Mouse (Mus musculus) CH12.LX (cell line): ENCODE data around the gene Rpgr. TPM values are rescaled to one million over a fixed set of nuclear protein-coding genes. Genes with fewer than 3 reads are reported as not detected.

ENCODE experiments used
- DNase-seq: peaks from one replicate; pipeline ENCODE4 v3.0.0-alpha.2; 2013; ENCODE audit errors: extremely low read depth
- H3K27ac ChIP-seq: 2 replicates; pipeline ENCODE4 v1.5.1; 2012; ENCODE audit warnings: low read depth, mild to moderate bottlenecking, control low read depth, moderate library complexity; ENCODE audit not compliant: insufficient read depth
- H3K27me3 ChIP-seq: replicated peaks from 2 replicates; pipeline ENCODE3; 2012; ENCODE audit warnings: inconsistent platforms
- H3K36me3 ChIP-seq, 2 experiments: replicated peaks in 1 of 2; 2 replicates each; pipeline versions ENCODE3 to v1.6.1; 2012; ENCODE audit warnings: inconsistent platforms in 1 of 2, low read length in 1 of 2, mild to moderate bottlenecking in 1 of 2, mixed read lengths in 1 of 2, moderate library complexity in 1 of 2; ENCODE audit not compliant: control insufficient read depth in 1 of 2, insufficient read depth in 1 of 2
- H3K4me1 ChIP-seq, 2 experiments: 2 replicates each; pipeline ENCODE4 v1.6.1; 2012; ENCODE audit warnings: inconsistent platforms in 1 of 2, moderate library complexity in 1 of 2; ENCODE audit not compliant: insufficient read depth in 2 of 2, control insufficient read depth in 1 of 2
- H3K4me2 ChIP-seq: 2 replicates; pipeline ENCODE4 v1.6.1; 2012; ENCODE audit warnings: low read depth, mild to moderate bottlenecking, control low read depth; ENCODE audit not compliant: poor library complexity, insufficient read depth, severe bottlenecking
- H3K4me3 ChIP-seq, 3 experiments: fragments of 150-350 bp in 1 of 3; sonication (generic) in 1 of 3; replicated peaks in 1 of 3; 2 replicates each; pipeline versions ENCODE3 to v1.5.1; 2011 to 2012; ENCODE audit warnings: low read depth in 2 of 3, low read length in 2 of 3, mild to moderate bottlenecking in 2 of 3, moderate library complexity in 2 of 3, control low read depth in 1 of 3, improper control_type of control experiment in 1 of 3, inconsistent platforms in 1 of 3, mixed read lengths in 1 of 3; ENCODE audit not compliant: poor library complexity in 1 of 3
- H3K79me2 ChIP-seq: replicated peaks from 2 replicates; pipeline ENCODE4 v1.6.1; 2012; ENCODE audit warnings: mild to moderate bottlenecking, moderate library complexity; ENCODE audit not compliant: control insufficient read depth, poor library complexity, insufficient read depth, severe bottlenecking; ENCODE audit errors: extremely low read depth
- H3K9ac ChIP-seq: 2 replicates; pipeline ENCODE4 v1.6.1; 2012; ENCODE audit warnings: low read depth, mild to moderate bottlenecking, control low read depth, moderate library complexity; ENCODE audit not compliant: insufficient read depth
- H3K9me3 ChIP-seq: replicated peaks from 2 replicates; pipeline ENCODE3; 2012; ENCODE audit warnings: low read length, inconsistent platforms, mixed read lengths
- CHD1 ChIP-seq: IDR thresholded peaks from 2 replicates; pipeline ENCODE4 v1.6.1; 2012; ENCODE audit warnings: low read depth, low read length, improper control_type of control experiment, inconsistent platforms
- CHD2 ChIP-seq: IDR thresholded peaks from 2 replicates; pipeline ENCODE4 v1.6.1; 2011; ENCODE audit warnings: low read length, improper control_type of control experiment
- CTCF ChIP-seq, 2 experiments: IDR thresholded peaks in 1 of 2; conservative IDR thresholded peaks in 1 of 2; 2 replicates each; pipeline ENCODE4 v1.5.1; 2011 to 2012; ENCODE audit warnings: low read depth in 2 of 2, low read length in 2 of 2, improper control_type of control experiment in 1 of 2, inconsistent platforms in 1 of 2, mild to moderate bottlenecking in 1 of 2, moderate library complexity in 1 of 2
- ELF1 ChIP-seq: IDR thresholded peaks from 2 replicates; pipeline ENCODE4 v1.6.1; 2014; ENCODE audit warnings: low read depth, mild to moderate bottlenecking, inconsistent platforms, low read length, improper control_type of control experiment
- HCFC1 ChIP-seq: IDR thresholded peaks from 2 replicates; pipeline ENCODE4 v1.6.1; 2012; ENCODE audit warnings: low read depth, mild to moderate bottlenecking, inconsistent platforms, low read length, improper control_type of control experiment
- JUN ChIP-seq: IDR thresholded peaks from 2 replicates; pipeline ENCODE4 v1.6.1; 2011; ENCODE audit warnings: low read depth, mild to moderate bottlenecking, low read length, improper control_type of control experiment, moderate library complexity; ENCODE audit not compliant: insufficient read depth
- JUND ChIP-seq: conservative IDR thresholded peaks from 2 replicates; pipeline ENCODE4 v1.6.1; 2011; ENCODE audit warnings: low read depth, low read length, improper control_type of control experiment
- KAT2A ChIP-seq: IDR thresholded peaks from 2 replicates; pipeline ENCODE4 v1.6.1; 2012; ENCODE audit warnings: low read length, improper control_type of control experiment, inconsistent platforms; ENCODE audit not compliant: insufficient replicate concordance
- MXI1 ChIP-seq: IDR thresholded peaks from 2 replicates; pipeline ENCODE4 v1.6.1; 2011; ENCODE audit warnings: mild to moderate bottlenecking, low read depth, low read length, improper control_type of control experiment
- NELFE ChIP-seq: IDR thresholded peaks from 2 replicates; pipeline ENCODE4 v1.6.1; 2011; ENCODE audit warnings: low read depth, low read length, improper control_type of control experiment
- RAD21 ChIP-seq: IDR thresholded peaks from 2 replicates; pipeline ENCODE4 v1.6.1; 2011; ENCODE audit warnings: low read depth, mild to moderate bottlenecking, low read length, improper control_type of control experiment, moderate library complexity
- RCOR1 ChIP-seq: conservative IDR thresholded peaks from 2 replicates; pipeline ENCODE4 v1.6.1; 2012; ENCODE audit warnings: low read depth, mild to moderate bottlenecking, inconsistent platforms, low read length, improper control_type of control experiment
- SIN3A ChIP-seq: IDR thresholded peaks from 2 replicates; pipeline ENCODE4 v1.6.1; 2012; ENCODE audit warnings: low read length, improper control_type of control experiment, inconsistent platforms
- TCF12 ChIP-seq: IDR thresholded peaks from 2 replicates; pipeline ENCODE4 v1.6.1; 2014; ENCODE audit warnings: low read depth, mild to moderate bottlenecking, inconsistent platforms, low read length, improper control_type of control experiment
- USF1 ChIP-seq: IDR thresholded peaks from 2 replicates; pipeline ENCODE4 v1.6.1; 2014; ENCODE audit warnings: low read depth, mild to moderate bottlenecking, inconsistent platforms, low read length, improper control_type of control experiment
- ZNF384 ChIP-seq: IDR thresholded peaks from 2 replicates; pipeline ENCODE4 v1.6.1; 2012; ENCODE audit warnings: low read depth, low read length, improper control_type of control experiment, inconsistent platforms
- dilution Hi-C: fragments of 300-500 bp; cut with MboI; formaldehyde crosslinking; loops from 2 replicates; pipeline ENCODE4 v1.14.3; 2020; ENCODE audit warnings: low sequenced_read_pairs; ENCODE audit not compliant: extremely low pct_unique_long_range_greater_than_20kb, extremely low pct_ligation_motif_present
- in situ Hi-C: fragments of 300-500 bp; cut with MboI; formaldehyde crosslinking; loops from 3 replicates; pipeline ENCODE4 v1.14.3; 2019; ENCODE audit warnings: low sequenced_read_pairs, low pct_ligation_motif_present, low pct_unique_long_range_greater_than_20kb, mixed read lengths
- polyA plus RNA-seq: library from polyadenylated mRNA; unstranded; fragments of >175 nt; gene quantifications from 2 replicates; pipeline ENCODE4 v1.2.1, GENCODE M21; 2012; ENCODE audit warnings: low read depth; ENCODE audit not compliant: insufficient read length
- total RNA-seq, 2 experiments: library from RNA; depleted of rRNA; stranded (reverse); fragments of 300-350 nt in 1 of 2; fragments of >200 nt in 1 of 2; gene quantifications; 2 replicates each; pipeline ENCODE4 v1.2.3; 2012 to 2014

The Rpgr gene
- total and polyA plus RNA-seq, 3 experiments, result 4.8 to 8.2 (median 5.9) TPM

DNA sequence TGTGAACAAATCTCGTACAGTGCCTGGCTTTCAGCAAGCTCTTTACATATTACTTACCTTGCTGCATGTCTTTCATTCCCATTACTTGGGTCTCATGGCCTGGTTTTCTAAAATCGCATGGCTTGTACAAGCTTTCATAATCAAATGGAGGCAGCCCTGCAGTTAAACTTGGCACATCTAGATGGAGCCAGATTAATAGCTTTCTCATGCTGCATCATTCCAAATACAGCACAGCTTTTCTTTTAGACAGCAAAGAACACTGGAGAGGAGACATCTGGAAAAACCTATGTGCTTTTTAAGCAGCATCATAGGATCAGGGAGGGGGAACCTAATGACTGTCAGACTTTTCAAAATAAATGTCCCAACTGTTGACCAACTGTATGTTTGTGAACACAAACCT, 16.3 kb upstream of the Rpgr start:
- H3K4me1 ChIP-seq, result no peaks in the 10 kb centered on the region
- no peaks in the 10 kb centered on the region for H3K36me3 ChIP-seq
- in situ Hi-C loops, result no loop called here
- H3K4me3 ChIP-seq, result no peak overlapping the region
- DNase-seq, result no peak
- H3K9me3 ChIP-seq, result no peaks in the 10 kb centered on the region
- TF ChIP-seq CHD2 (no peak), MXI1 (no peak), HCFC1 (no peak), RAD21 (peak; percentile 34), CTCF (conservative IDR thresholded peaks at IDR 0.05 in 1 of 2, IDR thresholded peaks at IDR 0.05 in 1 of 2; ENCODE audit: low read depth in 2 of 2, low read length in 2 of 2) (peak in 1 of 2 experiments; percentile 36; a peak in 2 of 4 replicates), JUND (no peak), RCOR1 (no peak), TCF12 (no peak), KAT2A (no peak)
- TF ChIP-seq, all 38 proteins: peak for 2
- dilution Hi-C loops, result no loop called here
- no peak overlapping the region for H3K9ac ChIP-seq
- no peaks in the 10 kb centered on the region for H3K27me3 ChIP-seq
- no peak overlapping the region for H3K4me2 ChIP-seq
- no peaks in the 10 kb centered on the region for H3K79me2 ChIP-seq
- no peak overlapping the region for H3K27ac ChIP-seq

DNA sequence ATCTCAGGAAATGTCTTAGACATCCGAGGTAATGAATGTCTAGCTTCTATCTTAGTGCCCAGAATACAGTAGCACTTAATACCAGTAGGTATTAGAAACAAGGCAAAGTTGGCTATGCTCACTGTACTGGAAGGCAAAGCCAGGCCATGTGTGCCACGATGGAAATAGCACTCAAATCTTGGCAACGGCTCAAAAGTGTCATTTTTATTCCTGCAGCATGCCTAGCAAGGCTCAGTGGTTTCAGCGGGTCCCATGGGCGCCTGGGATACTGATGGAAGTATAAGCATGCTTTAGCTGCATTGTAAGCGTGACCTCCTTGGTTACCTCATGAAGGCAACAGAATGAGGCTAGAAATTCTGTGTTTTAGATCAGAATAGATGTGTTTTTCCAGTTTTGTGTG, 2.6 kb upstream of the Rpgr start:
- Histone ChIP-seq H3K79me2 (no peaks in the 10 kb centered on the region), H3K4me1 (peaks cover 0 to 3% of the 10 kb centered on the region in 2 experiments; a peak in 1 of 4 replicates), H3K4me3 (no peak overlapping the region), H3K4me2 (no peak overlapping the region), H3K9ac (no peak overlapping the region), H3K36me3 (no peaks in the 10 kb centered on the region), H3K27ac (no peak overlapping the region)
- no peak for TF ChIP-seq CHD1
- no peak for TF ChIP-seq USF1
- TF ChIP-seq CHD2, result no peak
- TF ChIP-seq CTCF (conservative IDR thresholded peaks at IDR 0.05 in 1 of 2, IDR thresholded peaks at IDR 0.05 in 1 of 2; ENCODE audit: low read depth in 2 of 2, low read length in 2 of 2), result no peak
- TF ChIP-seq NELFE, result no peak
- TF ChIP-seq KAT2A, result no peak
- TF ChIP-seq HCFC1, result no peak
- TF ChIP-seq JUN, result no peak
- TF ChIP-seq, all 38 proteins: peak for 0
- no peaks in the 10 kb centered on the region for H3K9me3 ChIP-seq
- dilution Hi-C loops (no loop called here), in situ Hi-C loops (no loop called here)
- H3K27me3 ChIP-seq, result no peaks in the 10 kb centered on the region
- no peak for DNase-seq

- Histone ChIP-seq H3K4me1 (peaks cover 0 to 3% of the 10 kb centered on the region in 2 experiments; a peak in 1 of 4 replicates), H3K36me3 (peaks cover 0 to 2% of the 10 kb centered on the region in 2 experiments), H3K4me2 (no peak overlapping the region), H3K79me2 (no peaks in the 10 kb centered on the region), H3K27me3 (no peaks in the 10 kb centered on the region), H3K27ac (peak overlapping the region; percentile 19; the same call in 1 of the 2 replicates), H3K4me3 (peak overlapping the region; percentile 55 to 92 (median 73)), H3K9me3 (no peaks in the 10 kb centered on the region), H3K9ac (peak overlapping the region; percentile 80)
- dilution Hi-C loops, result no loop called here
- in situ Hi-C loops, result no loop called here
- peak; percentile 45 for DNase-seq
- TF ChIP-seq HCFC1 (peak; percentile 72), ELF1 (peak; percentile 46; the same call in 1 of the 2 replicates), SIN3A (no peak), NELFE (peak; percentile 13; the same call in 1 of the 2 replicates), ZNF384 (peak; percentile 87)
- TF ChIP-seq, all 38 proteins: peak for 4
Measured at GRCm38 (mm10) chrX:10215972-10216371, 748 bp downstream of the Rpgr start.
